Mouse (Mus musculus) layer of hippocampus, adult 8-10 months (tissue): ENCODE measurements around the gene Xbp1. TPM values are rescaled to one million over a fixed set of nuclear protein-coding genes. Genes with fewer than 3 reads are reported as not detected.
A peak's percentile ranks its signal among the peaks of the same experiment; 100 is the strongest.
"Not testable (repeated sequence)": the region's sequence is repeated elsewhere in the genome, so short reads cannot be mapped to it uniquely, and the experiment has no call there.

Source experiments
- DNase-seq, 2 experiments: peaks; one replicate each; pipeline ENCODE4 v3.0.0; 2022; ENCODE audit warnings: low spot score in 2 of 2
- total RNA-seq, 4 experiments: library from RNA; stranded (reverse); gene quantifications; 2 replicates each; pipeline ENCODE4 v1.2.4; 2022

Xbp1 gene
- total RNA-seq, result 100 to 1,000 TPM in 2 of 4 experiments, 10 to 100 TPM in 2; 71.9 to 130 (median 98.1) TPM

GRCm38 (mm10) chr11:5520412-5521265, at the start of gene Xbp1:
Xbp1 (plus strand) TSS chr11:5520659.
- DNase-seq, result peak; percentile 95 to 98

GRCm38 (mm10) chr11:5474130-5474529, 46.3 kb upstream of the Xbp1 start:
- DNase-seq, result peak; percentile 32 to 71

GRCm38 (mm10) chr11:5475556-5476118, 44.8 kb upstream of the Xbp1 start:
- not testable (repeated sequence) for DNase-seq

GRCm38 (mm10) chr11:5476806-5477205, 43.7 kb upstream of the Xbp1 start:
- no peak for DNase-seq

- no peak for DNase-seq
Measured at GRCm38 (mm10) chr11:5478193-5478592, 42.3 kb upstream of the Xbp1 start.

GRCm38 (mm10) chr11:5478831-5479230, 41.6 kb upstream of the Xbp1 start:
- no peak for DNase-seq

GRCm38 (mm10) chr11:5482581-5482980, 37.9 kb upstream of the Xbp1 start:
- DNase-seq, result no peak

GRCm38 (mm10) chr11:5485193-5486011, 35.1 kb upstream of the Xbp1 start:
- peak; percentile 73 to 89 for DNase-seq

GRCm38 (mm10) chr11:5489433-5489832, 31.0 kb upstream of the Xbp1 start:
- DNase-seq, result not testable (repeated sequence)

GRCm38 (mm10) chr11:5490989-5491656, 29.3 kb upstream of the Xbp1 start:
- no peak for DNase-seq

- DNase-seq, result no peak
Measured at GRCm38 (mm10) chr11:5491912-5492311, 28.5 kb upstream of the Xbp1 start.

- DNase-seq, result no peak
Measured at GRCm38 (mm10) chr11:5493869-5494268, 26.6 kb upstream of the Xbp1 start.

- no peak for DNase-seq
Measured at GRCm38 (mm10) chr11:5495286-5495832, 25.1 kb upstream of the Xbp1 start.

GRCm38 (mm10) chr11:5495906-5496305, 24.6 kb upstream of the Xbp1 start:
- no peak for DNase-seq

- no peak for DNase-seq
Measured at GRCm38 (mm10) chr11:5496559-5497248, 23.8 kb upstream of the Xbp1 start.

- DNase-seq, result no peak
Measured at GRCm38 (mm10) chr11:5498422-5498821, 22.0 kb upstream of the Xbp1 start.

- DNase-seq, result no peak
Measured at GRCm38 (mm10) chr11:5498931-5499661, 21.4 kb upstream of the Xbp1 start.

- DNase-seq, result no peak
Measured at GRCm38 (mm10) chr11:5499961-5500644, 20.4 kb upstream of the Xbp1 start.
